Mouse (Mus musculus) telencephalon, adult 2 months (tissue): ENCODE results near the gene Polr1a.
A peak's percentile ranks its signal among the peaks of the same experiment; 100 is the strongest.
"Not testable (repeated sequence)": the region's sequence is repeated elsewhere in the genome, so short reads cannot be mapped to it uniquely, and the experiment has no call there.

Experiments used
- DNase-seq: peaks from one replicate; pipeline ENCODE4 v3.0.0-alpha.2; 2011; ENCODE audit warnings: low read depth, low spot score

The Polr1a gene

GRCm38 (mm10) chr6:71908481-71909381 lies at the start of gene Polr1a, which contains the start of gene Ptcd3:
Gene Polr1a, plus strand, starts transcription at chr6:71909053.
Gene Ptcd3, minus strand, starts transcription at chr6:71908750.
- DNase-seq, result peak; percentile 95

- DNase-seq, result no peak
Measured at GRCm38 (mm10) chr6:71867751-71868150, 41.1 kb upstream of the Polr1a start.

GRCm38 (mm10) chr6:71868809-71869208 lies 40.0 kb upstream of the Polr1a start:
- DNase-seq, result no peak

- DNase-seq, result no peak
Measured at GRCm38 (mm10) chr6:71871396-71871795, 37.5 kb upstream of the Polr1a start.

- DNase-seq, result no peak
Measured at GRCm38 (mm10) chr6:71877965-71878760, 30.7 kb upstream of the Polr1a start.

- DNase-seq, result no peak
Measured at GRCm38 (mm10) chr6:71893263-71893662, 15.6 kb upstream of the Polr1a start.

- no peak for DNase-seq
Measured at GRCm38 (mm10) chr6:71907702-71908235, 1.1 kb upstream of the Polr1a start.

GRCm38 (mm10) chr6:71909384-71909783 lies 531 bp downstream of the Polr1a start:
- DNase-seq, result no peak

- no peak for DNase-seq
Measured at GRCm38 (mm10) chr6:71909840-71910239, 987 bp downstream of the Polr1a start.

- DNase-seq, result no peak
Measured at GRCm38 (mm10) chr6:71911686-71912450, 3.0 kb downstream of the Polr1a start.

- no peak for DNase-seq
Measured at GRCm38 (mm10) chr6:71920752-71921151, 11.9 kb downstream of the Polr1a start.

- not testable (repeated sequence) for DNase-seq
Measured at GRCm38 (mm10) chr6:71925233-71925632, 16.4 kb downstream of the Polr1a start.

GRCm38 (mm10) chr6:71927911-71928310 lies 19.1 kb downstream of the Polr1a start:
- peak; percentile 26 for DNase-seq

GRCm38 (mm10) chr6:71930053-71930452 lies 21.2 kb downstream of the Polr1a start:
- no peak for DNase-seq

GRCm38 (mm10) chr6:71930830-71931437 lies 22.1 kb downstream of the Polr1a start:
- DNase-seq, result no peak

GRCm38 (mm10) chr6:71932347-71932746 lies 23.5 kb downstream of the Polr1a start:
- no peak for DNase-seq

GRCm38 (mm10) chr6:71934081-71934556 lies 25.3 kb downstream of the Polr1a start:
- no peak for DNase-seq

- no peak for DNase-seq
Measured at GRCm38 (mm10) chr6:71935737-71936136, 26.9 kb downstream of the Polr1a start.

- DNase-seq, result no peak
Measured at GRCm38 (mm10) chr6:71940912-71941311, 32.1 kb downstream of the Polr1a start.

- no peak for DNase-seq
Measured at GRCm38 (mm10) chr6:71945101-71945500, 36.2 kb downstream of the Polr1a start.

- DNase-seq, result no peak
Measured at GRCm38 (mm10) chr6:71946121-71946520, 37.3 kb downstream of the Polr1a start.
